Mouse (Mus musculus): Measurements from ENCODE around the gene Armh3.

DNA sequence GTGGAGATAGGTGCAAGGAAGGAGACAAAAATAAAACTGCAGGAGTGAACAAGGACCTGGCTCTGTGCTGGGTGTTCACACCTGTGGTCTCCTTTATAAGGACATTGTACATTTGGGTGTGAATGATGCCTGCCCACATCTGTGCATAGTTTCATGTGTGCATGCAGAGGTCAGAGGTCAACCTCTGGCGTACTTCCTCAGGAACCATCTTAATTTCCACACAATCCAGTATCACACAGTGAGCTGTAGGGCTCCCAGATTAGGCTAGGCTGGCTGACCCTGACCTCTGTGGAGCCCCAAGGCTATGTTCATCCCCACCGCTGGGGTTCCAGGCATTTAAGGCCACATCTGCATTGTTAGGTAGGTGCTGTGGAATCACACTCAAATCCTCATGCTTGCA is 49.1 kb upstream of the Armh3 start:
- TF ChIP-seq GATA1 (IDR thresholded peaks at IDR 0.05; ENCODE audit: borderline replicate concordance, low read length), result no peak
- no peak for TF ChIP-seq FLI1 (IDR thresholded peaks at IDR 0.05; ENCODE audit: low read length)

Measured in megakaryocyte, embryonic 14.5 days (primary cell).